In the genomic region with DNA sequence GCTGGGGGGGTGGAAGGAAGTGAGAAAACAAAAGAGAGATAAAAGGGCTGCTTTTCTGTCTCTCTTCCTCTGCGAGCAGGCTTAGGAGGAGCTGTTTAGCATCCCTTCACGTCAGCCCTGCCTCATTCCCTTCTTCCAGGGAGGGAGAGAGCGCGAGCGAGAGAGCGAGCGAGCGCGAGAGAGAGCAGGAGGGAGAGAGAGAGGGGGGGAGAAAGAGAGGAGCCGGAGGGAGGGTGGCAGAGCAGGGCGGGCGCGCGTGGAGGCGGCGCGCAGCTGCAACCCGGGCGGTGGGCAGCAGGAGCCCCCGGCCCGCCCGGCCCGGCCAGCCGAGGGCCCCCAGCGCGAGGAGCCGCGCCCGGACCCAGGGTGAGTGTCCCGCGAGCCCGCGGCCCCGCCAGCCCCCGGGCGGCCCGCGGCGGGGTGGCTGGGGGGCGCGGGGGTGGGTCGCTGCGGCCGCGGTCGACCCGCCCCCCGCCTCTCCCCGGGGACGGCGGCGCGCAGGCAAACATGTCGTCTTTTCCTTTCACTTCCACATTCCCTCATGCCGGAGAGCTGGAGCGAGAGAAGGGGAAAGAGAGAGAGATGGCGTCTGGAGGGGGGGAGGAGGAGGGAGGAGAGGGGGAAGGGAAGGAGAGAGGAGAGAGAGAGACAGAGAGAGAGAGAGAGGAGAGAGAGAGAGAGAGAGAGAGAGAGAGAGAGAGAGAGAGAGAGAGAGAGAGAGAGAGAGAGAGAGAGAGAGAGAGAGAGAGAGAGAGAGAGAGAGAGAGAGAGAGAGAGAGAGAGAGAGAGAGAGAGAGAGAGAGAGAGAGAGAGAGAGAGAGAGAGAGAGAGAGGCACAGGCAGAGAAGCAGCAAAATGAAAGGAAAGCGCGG, we compare ENCODE assay signal across 8 mouse cellular contexts. TPM values are rescaled to one million over a fixed set of nuclear protein-coding genes. Genes with fewer than 3 reads are reported as not detected.
DNase-seq lines count a peak whose midpoint lies in the region; ATAC-seq lines count a peak whose summit lies in the region.

No protein-coding gene starts in this region.

- no peaks in the 10 kb centered on the region for H3K4me1 ChIP-seq in embryonic facial prominence, embryonic 11.5 days (ENCODE audit: control insufficient read depth, insufficient read depth, low read length)
- peaks cover 5 to 24% of the 10 kb centered on the region in 2 experiments for H3K4me1 ChIP-seq in heart, embryonic 14.5 days (ENCODE audit: control insufficient read depth in 2 of 2, insufficient read depth in 2 of 2, low read length in 2 of 2)
- H3K4me1 ChIP-seq in lung, embryonic 16.5 days (replicated peaks; ENCODE audit: control insufficient read depth, insufficient read depth, low read length), result peaks cover 17% of the 10 kb centered on the region

- no peaks in the 10 kb centered on the region for H3K9me3 ChIP-seq in embryonic facial prominence, embryonic 11.5 days (replicated peaks; ENCODE audit: control insufficient read depth, low read length)
- H3K9me3 ChIP-seq in heart, embryonic 14.5 days (ENCODE audit: control insufficient read depth, low read length), result no peaks in the 10 kb centered on the region
- no peaks in the 10 kb centered on the region for H3K9me3 ChIP-seq in lung, embryonic 16.5 days (ENCODE audit: control insufficient read depth, low read length)

- peak overlapping the region; percentile 87 for H3K4me2 ChIP-seq in embryonic facial prominence, embryonic 11.5 days (ENCODE audit: low read depth, low read length)
- H3K4me2 ChIP-seq in heart, embryonic 14.5 days (ENCODE audit: low read length), result peak overlapping the region; percentile 84
- peak overlapping the region; percentile 97 for H3K4me2 ChIP-seq in lung, embryonic 16.5 days (ENCODE audit: low read depth, low read length)

- peak overlapping the region; percentile 87 for H3K4me3 ChIP-seq in embryonic facial prominence, embryonic 11.5 days (ENCODE audit: low read depth, low read length)
- H3K4me3 ChIP-seq in heart, embryonic 14.5 days (ENCODE audit: control insufficient read depth in 1 of 2, insufficient read depth in 1 of 2, low read depth in 1 of 2, low read length in 2 of 2), result peak overlapping the region; percentile 88 to 96
- H3K4me3 ChIP-seq in lung, embryonic 16.5 days (ENCODE audit: low read length), result peak overlapping the region; percentile 85

- under 1% methylated on average over 21 of the region's 59 CpGs for WGBS in embryonic facial prominence, embryonic 11.5 days
- under 1% methylated on average over 49 of the region's 59 CpGs for WGBS in heart, embryonic 14.5 days
- 2% methylated on average over 8 of the region's 59 CpGs for WGBS in lung, embryonic 16.5 days

- H3K9ac ChIP-seq in embryonic facial prominence, embryonic 11.5 days (replicated peaks; ENCODE audit: low read length), result peak overlapping the region; percentile 98
- H3K9ac ChIP-seq in heart, embryonic 14.5 days (ENCODE audit: low read length), result peak overlapping the region; percentile 92
- peak overlapping the region; percentile 94 for H3K9ac ChIP-seq in lung, embryonic 16.5 days (ENCODE audit: low read length)

- ATAC-seq in activated CD4-positive, CD25-positive, alpha-beta regulatory T cell, adult 4 months, result peak; percentile 42
- peak; percentile 20; the same call in 1 of the 2 replicates for ATAC-seq in embryonic facial prominence, embryonic 11.5 days (replicated peaks; ENCODE audit: insufficient number of reproducible peaks, low FRiP score, low TSS enrichment, low read depth)
- peak; percentile 20; the same call in 1 of the 2 replicates for ATAC-seq in heart, embryonic 14.5 days (ENCODE audit: insufficient number of reproducible peaks, insufficient read depth, low FRiP score, low read depth)
- ATAC-seq in lung, embryonic 16.5 days (ENCODE audit: low read depth), result peak; percentile 50

- no peaks in the 10 kb centered on the region for H3K36me3 ChIP-seq in embryonic facial prominence, embryonic 11.5 days (replicated peaks; ENCODE audit: control insufficient read depth, insufficient read depth, low read depth, low read length)
- H3K36me3 ChIP-seq in heart, embryonic 14.5 days (ENCODE audit: control insufficient read depth, insufficient read depth, low read length), result peaks cover 4% of the 10 kb centered on the region; the same call in 1 of the 2 replicates
- H3K36me3 ChIP-seq in lung, embryonic 16.5 days (ENCODE audit: control insufficient read depth, insufficient read depth, low read length), result 0 out of 2 replicates have a peak, but pooled peaks cover 2% of the 10 kb centered on the region

- DNase-seq in CD4-positive, CD25-positive, alpha-beta regulatory T cell, adult 2 months (ENCODE audit: low read depth, low spot score), result peak; percentile 70
- peak; percentile 80 for DNase-seq in embryonic facial prominence, embryonic 11.5 days (ENCODE audit: low spot score)
- peak; percentile 57 to 64 for DNase-seq in layer of hippocampus, adult 18-20 months (ENCODE audit: low spot score in 2 of 2)
- DNase-seq in right cerebral cortex, adult 18-20 months, result peak; percentile 54
- no peak for DNase-seq in c-Kit-positive CD71-positive TER-119-positive erythroid progenitor cells, embryonic 14.5 days (ENCODE audit: low spot score)

- H3K27me3 ChIP-seq in embryonic facial prominence, embryonic 11.5 days (ENCODE audit: control insufficient read depth, insufficient read depth, low read length), result no peaks in the 10 kb centered on the region
- no peaks in the 10 kb centered on the region for H3K27me3 ChIP-seq in heart, embryonic 14.5 days (ENCODE audit: control insufficient read depth, insufficient read depth, low read length)
- no peaks in the 10 kb centered on the region for H3K27me3 ChIP-seq in lung, embryonic 16.5 days (ENCODE audit: control insufficient read depth, insufficient read depth, low read depth, low read length)

- peak overlapping the region; percentile 90 for H3K27ac ChIP-seq in embryonic facial prominence, embryonic 11.5 days (replicated peaks; ENCODE audit: low read depth, low read length)
- peak overlapping the region; percentile 93 to 94 for H3K27ac ChIP-seq in heart, embryonic 14.5 days (replicated peaks in 1 of 2; ENCODE audit: control insufficient read depth in 1 of 2, insufficient read depth in 1 of 2, low read depth in 2 of 2, low read length in 2 of 2)
- peak overlapping the region; percentile 99 for H3K27ac ChIP-seq in lung, embryonic 16.5 days (ENCODE audit: low read length)

RNA-seq across cellular contexts. Expression of gene Zfp710, which starts 1.7 kb away (rescaled TPM):
- 1 to 10 TPM; 4.2 to 4.6 TPM for polyA plus RNA-seq in activated CD4-positive, CD25-positive, alpha-beta regulatory T cell, adult 4 months (2017; shearing (Covaris generic))
- 16.4 and 17.8 TPM in 2 replicates for polyA plus RNA-seq in embryonic facial prominence, embryonic 11.5 days (2014; fragmentation: Nextera tagmentation; extraction: Ambion mirVana)
- polyA plus RNA-seq in heart, embryonic 14.5 days (2014; fragmentation: Nextera tagmentation; extraction: Ambion mirVana), result 11.5 and 12.2 TPM in 2 replicates
- total RNA-seq in layer of hippocampus, adult 18-20 months (2021), result 10 to 100 TPM; 25.6 to 26.0 TPM
- polyA plus RNA-seq in lung, embryonic 16.5 days (2015; fragmentation: Nextera tagmentation; extraction: Ambion mirVana), result 17.7 and 18.6 TPM in 2 replicates
